Mouse (Mus musculus) liver, embryonic 16.5 days (tissue): ENCODE results near the gene Fam13c. TPM values are rescaled to one million over a fixed set of nuclear protein-coding genes. Genes with fewer than 3 reads are reported as not detected.

ENCODE experiments used
- ATAC-seq: fragments of 200-750 bp; cut with Nextera tagmentation; 2 replicates; pipeline ENCODE4 v1.8.0; 2017; ENCODE audit warnings: low read depth, mild to moderate bottlenecking, moderate number of reproducible peaks, moderate library complexity
- H3K27ac ChIP-seq: fragments of 300-500 bp; sonication (generic); 2 replicates; pipeline ENCODE4 v1.5.1; 2014; ENCODE audit warnings: mild to moderate bottlenecking, low read length
- H3K27me3 ChIP-seq: fragments of 300-500 bp; sonication (generic); 2 replicates; pipeline ENCODE4 v1.6.1; 2014; ENCODE audit warnings: low read depth, low read length, mixed read lengths; ENCODE audit not compliant: control insufficient read depth, insufficient read depth
- H3K36me3 ChIP-seq: fragments of 300-500 bp; sonication (generic); 2 replicates; pipeline ENCODE4 v1.6.1; 2014; ENCODE audit warnings: mild to moderate bottlenecking; ENCODE audit not compliant: control insufficient read depth, insufficient read depth
- H3K4me1 ChIP-seq: fragments of 300-500 bp; sonication (generic); 2 replicates; pipeline ENCODE4 v1.6.1; 2014; ENCODE audit warnings: low read depth, low read length, mixed read lengths; ENCODE audit not compliant: control insufficient read depth
- H3K4me2 ChIP-seq: fragments of 300-500 bp; sonication (generic); 2 replicates; pipeline ENCODE4 v1.6.1; 2014; ENCODE audit warnings: low read depth, low read length, mixed read lengths
- H3K4me3 ChIP-seq: fragments of 300-500 bp; sonication (generic); 2 replicates; pipeline ENCODE4 v1.5.1; 2014; ENCODE audit warnings: low read depth, mild to moderate bottlenecking, low read length
- H3K9ac ChIP-seq: fragments of 300-500 bp; sonication (generic); 2 replicates; pipeline ENCODE4 v1.6.1; 2014; ENCODE audit warnings: low read depth, low read length
- H3K9me3 ChIP-seq: fragments of 300-500 bp; sonication (generic); replicated peaks from 2 replicates; pipeline ENCODE4 v1.6.1; 2016; ENCODE audit warnings: low read length; ENCODE audit not compliant: control insufficient read depth
- WGBS: fragments of 180-500 bp; shearing (Covaris S2); extraction: QIAGEN DNeasy Blood & Tissue Kit; methylation state at CpG from one replicate; pipeline ENCODE4 v1.1.7; 2014; ENCODE audit not compliant: insufficient replicate concordance; 5-methylcytosine and 5-hydroxymethylcytosine counted together
- polyA plus RNA-seq: library from polyadenylated mRNA; unstranded; fragments of >200 nt; fragmentation: Nextera tagmentation; extraction: Ambion mirVana; gene quantifications from 2 replicates; pipeline ENCODE4 v1.2.1, GENCODE M21; 2015

Gene Fam13c
- 0.12 and 0.24 TPM in 2 replicates for polyA plus RNA-seq

DNA sequence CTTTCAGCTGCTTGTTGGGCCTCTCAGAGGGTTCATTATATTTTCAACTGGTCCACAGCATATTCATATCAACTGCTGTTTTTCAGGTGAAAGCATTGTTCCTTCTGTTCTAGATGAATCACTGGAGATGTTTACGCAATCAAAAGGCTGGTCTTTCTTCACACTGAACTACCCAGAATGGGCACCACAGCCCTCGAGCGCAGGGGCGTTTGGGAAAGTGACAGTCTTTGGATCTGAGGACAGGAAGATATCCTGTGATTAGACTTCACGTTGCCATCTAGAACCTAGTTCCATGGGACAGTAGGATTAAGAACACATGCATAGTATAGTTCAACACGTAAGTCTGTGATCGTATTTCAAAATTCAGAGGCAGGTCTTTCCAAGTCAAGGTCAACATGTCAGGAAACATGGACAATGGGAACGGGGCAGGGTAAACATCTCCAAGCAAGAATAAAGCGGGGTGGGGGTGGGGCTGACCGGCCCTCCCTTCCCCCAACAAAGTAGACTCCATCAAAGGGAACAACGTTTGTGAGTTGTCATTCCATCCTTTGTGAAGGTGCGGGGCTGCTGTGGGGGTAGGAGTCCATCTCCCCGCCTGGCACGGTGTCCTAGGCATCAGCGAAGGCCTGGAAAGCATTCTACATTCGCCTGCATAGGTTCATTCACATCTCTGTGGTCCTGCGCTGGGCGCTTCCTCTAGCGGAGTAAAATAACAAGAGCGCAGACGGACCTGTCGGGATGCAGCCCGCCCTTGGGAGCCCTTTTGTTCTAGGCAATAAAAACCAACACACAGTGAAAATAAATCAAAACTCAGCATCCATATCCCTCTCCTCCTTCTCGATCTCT lies at the start of gene Fam13c:
Gene Fam13c (plus strand): TSS at position 806 of the 846 bp plus-strand sequence.
- Histone ChIP-seq H3K4me3 (peak within 1 kb of the TSS; percentile 52), H3K36me3 (no peaks in the 10 kb centered on the region), H3K27ac (no peak within 1 kb of the TSS), H3K27me3 (peaks cover 6% of the 10 kb centered on the region; the same call in 1 of the 2 replicates), H3K4me1 (no peaks in the 10 kb centered on the region), H3K9me3 (no peaks in the 10 kb centered on the region; the same call in 1 of the 2 replicates), H3K4me2 (peak within 1 kb of the TSS; percentile 65), H3K9ac (no peak within 1 kb of the TSS)
- ATAC-seq: no peak
- WGBS: 9% methylated on average over 24 of the region's 24 CpGs

GRCm38 (mm10) chr10:70395900-70396299 lies 44.4 kb upstream of the Fam13c start:
- Histone ChIP-seq H3K4me1 (no peaks in the 10 kb centered on the region), H3K4me2 (no peak overlapping the region), H3K9ac (no peak overlapping the region), H3K27ac (no peak overlapping the region), H3K9me3 (no peaks in the 10 kb centered on the region; the same call in 1 of the 2 replicates), H3K4me3 (no peak overlapping the region), H3K36me3 (no peaks in the 10 kb centered on the region), H3K27me3 (no peaks in the 10 kb centered on the region)
- WGBS: 53% methylated on average over 5 of the region's 5 CpGs
- no peak for ATAC-seq

- H3K27ac ChIP-seq: no peak overlapping the region
- ATAC-seq: no peak
- H3K9ac ChIP-seq: no peak overlapping the region
- H3K4me2 ChIP-seq: no peak overlapping the region
- no peaks in the 10 kb centered on the region for H3K4me1 ChIP-seq
- H3K27me3 ChIP-seq: no peaks in the 10 kb centered on the region
- no peaks in the 10 kb centered on the region for H3K36me3 ChIP-seq
- 75% methylated on average over 6 of the region's 6 CpGs for WGBS
- no peaks in the 10 kb centered on the region; the same call in 1 of the 2 replicates for H3K9me3 ChIP-seq
- H3K4me3 ChIP-seq: no peak overlapping the region
Measured at GRCm38 (mm10) chr10:70398224-70398623, 42.1 kb upstream of the Fam13c start.

GRCm38 (mm10) chr10:70402006-70402405 lies 38.3 kb upstream of the Fam13c start:
- Histone ChIP-seq H3K4me1 (no peaks in the 10 kb centered on the region), H3K9ac (no peak overlapping the region), H3K4me3 (no peak overlapping the region), H3K9me3 (no peaks in the 10 kb centered on the region), H3K4me2 (no peak overlapping the region), H3K27me3 (no peaks in the 10 kb centered on the region), H3K36me3 (no peaks in the 10 kb centered on the region), H3K27ac (no peak overlapping the region)
- no peak for ATAC-seq
- 54% methylated on average over 4 of the region's 4 CpGs for WGBS

- 61% methylated on average over 4 of the region's 4 CpGs for WGBS
- ATAC-seq: no peak
- no peaks in the 10 kb centered on the region for H3K27me3 ChIP-seq
Measured at GRCm38 (mm10) chr10:70402711-70403110, 37.6 kb upstream of the Fam13c start.

DNA sequence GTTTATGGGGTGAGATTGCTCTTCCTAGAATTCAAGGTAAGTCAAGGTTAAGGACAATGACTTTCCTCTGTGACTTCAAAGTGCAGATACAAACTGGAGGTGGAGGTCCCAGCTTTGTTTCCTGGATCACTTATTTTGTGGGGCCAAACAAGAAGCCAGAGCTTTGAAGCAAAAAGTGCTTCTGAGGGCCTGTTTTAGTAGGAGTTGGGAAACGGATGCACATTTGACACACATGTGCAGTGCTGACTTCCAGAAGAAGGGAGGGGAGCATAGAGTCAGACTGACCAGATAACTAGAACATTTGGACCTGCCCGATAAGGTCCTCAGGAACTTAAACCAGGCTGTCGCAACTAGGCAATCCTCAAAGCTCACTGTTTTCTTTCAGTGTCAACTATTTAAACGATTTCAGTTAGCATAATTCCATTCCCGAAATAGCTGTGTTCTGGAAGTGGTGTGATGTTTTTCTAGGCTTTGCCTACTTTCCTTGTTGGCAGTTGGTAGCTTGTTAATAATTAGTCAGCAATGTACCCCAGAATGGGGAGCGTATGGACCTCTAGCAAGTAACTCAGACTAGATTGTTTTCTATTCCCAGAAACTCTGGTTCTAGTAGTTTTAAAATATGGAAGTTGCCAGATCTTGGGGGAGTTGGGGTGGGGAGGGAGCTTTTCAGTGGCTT lies 22.3 kb upstream of the Fam13c start:
- 55% methylated on average over 6 of the region's 6 CpGs for WGBS
- ATAC-seq: no peak
- Histone ChIP-seq H3K27ac (no peak overlapping the region), H3K4me1 (no peaks in the 10 kb centered on the region), H3K4me2 (no peak overlapping the region), H3K27me3 (no peaks in the 10 kb centered on the region), H3K9me3 (no peaks in the 10 kb centered on the region), H3K4me3 (no peak overlapping the region), H3K36me3 (no peaks in the 10 kb centered on the region), H3K9ac (no peak overlapping the region)

More at GRCm38 (mm10) chr10:70402711-70403110, 37.6 kb upstream of the Fam13c start:
- Histone ChIP-seq H3K9me3 (no peaks in the 10 kb centered on the region), H3K4me3 (no peak overlapping the region), H3K4me2 (no peak overlapping the region), H3K9ac (no peak overlapping the region), H3K36me3 (no peaks in the 10 kb centered on the region), H3K27ac (no peak overlapping the region), H3K4me1 (no peaks in the 10 kb centered on the region)

GRCm38 (mm10) chr10:70419282-70420264 lies 20.7 kb upstream of the Fam13c start:
- Histone ChIP-seq H3K27ac (no peak overlapping the region), H3K4me1 (no peaks in the 10 kb centered on the region), H3K9ac (no peak overlapping the region), H3K9me3 (no peaks in the 10 kb centered on the region), H3K4me2 (no peak overlapping the region), H3K4me3 (no peak overlapping the region), H3K27me3 (no peaks in the 10 kb centered on the region), H3K36me3 (no peaks in the 10 kb centered on the region)
- ATAC-seq: no peak
- WGBS: 63% methylated on average over 15 of the region's 15 CpGs

- no peaks in the 10 kb centered on the region for H3K36me3 ChIP-seq
- H3K9me3 ChIP-seq: no peaks in the 10 kb centered on the region
- ATAC-seq: no peak
- no peaks in the 10 kb centered on the region for H3K4me1 ChIP-seq
- no peak overlapping the region for H3K4me3 ChIP-seq
- H3K9ac ChIP-seq: no peak overlapping the region
- WGBS: 59% methylated on average over 3 of the region's 3 CpGs
- no peak overlapping the region for H3K27ac ChIP-seq
- no peak overlapping the region for H3K4me2 ChIP-seq
- no peaks in the 10 kb centered on the region for H3K27me3 ChIP-seq
Measured at GRCm38 (mm10) chr10:70426373-70426772, 13.9 kb upstream of the Fam13c start.
